Mouse (Mus musculus) CH12.LX (cell line): ENCODE measurements around the gene Adgb. TPM values are rescaled to one million over a fixed set of nuclear protein-coding genes. Genes with fewer than 3 reads are reported as not detected.

Experiments
- DNase-seq: peaks from one replicate; pipeline ENCODE4 v3.0.0-alpha.2; 2013; ENCODE audit errors: extremely low read depth
- H3K27ac ChIP-seq: 2 replicates; pipeline ENCODE4 v1.5.1; 2012; ENCODE audit warnings: low read depth, mild to moderate bottlenecking, control low read depth, moderate library complexity; ENCODE audit not compliant: insufficient read depth
- H3K27me3 ChIP-seq: replicated peaks from 2 replicates; pipeline ENCODE3; 2012; ENCODE audit warnings: inconsistent platforms
- H3K36me3 ChIP-seq, 2 experiments: replicated peaks in 1 of 2; 2 replicates each; pipeline versions ENCODE3 to v1.6.1; 2012; ENCODE audit warnings: inconsistent platforms in 1 of 2, low read length in 1 of 2, mild to moderate bottlenecking in 1 of 2, mixed read lengths in 1 of 2, moderate library complexity in 1 of 2; ENCODE audit not compliant: control insufficient read depth in 1 of 2, insufficient read depth in 1 of 2
- H3K4me1 ChIP-seq, 2 experiments: 2 replicates each; pipeline ENCODE4 v1.6.1; 2012; ENCODE audit warnings: inconsistent platforms in 1 of 2, moderate library complexity in 1 of 2; ENCODE audit not compliant: insufficient read depth in 2 of 2, control insufficient read depth in 1 of 2
- H3K4me2 ChIP-seq: 2 replicates; pipeline ENCODE4 v1.6.1; 2012; ENCODE audit warnings: low read depth, mild to moderate bottlenecking, control low read depth; ENCODE audit not compliant: poor library complexity, insufficient read depth, severe bottlenecking
- H3K4me3 ChIP-seq, 3 experiments: fragments of 150-350 bp in 1 of 3; sonication (generic) in 1 of 3; replicated peaks in 1 of 3; 2 replicates each; pipeline versions ENCODE3 to v1.5.1; 2011 to 2012; ENCODE audit warnings: low read depth in 2 of 3, low read length in 2 of 3, mild to moderate bottlenecking in 2 of 3, moderate library complexity in 2 of 3, control low read depth in 1 of 3, improper control_type of control experiment in 1 of 3, inconsistent platforms in 1 of 3, mixed read lengths in 1 of 3; ENCODE audit not compliant: poor library complexity in 1 of 3
- H3K79me2 ChIP-seq: replicated peaks from 2 replicates; pipeline ENCODE4 v1.6.1; 2012; ENCODE audit warnings: mild to moderate bottlenecking, moderate library complexity; ENCODE audit not compliant: control insufficient read depth, poor library complexity, insufficient read depth, severe bottlenecking; ENCODE audit errors: extremely low read depth
- H3K9ac ChIP-seq: 2 replicates; pipeline ENCODE4 v1.6.1; 2012; ENCODE audit warnings: low read depth, mild to moderate bottlenecking, control low read depth, moderate library complexity; ENCODE audit not compliant: insufficient read depth
- H3K9me3 ChIP-seq: replicated peaks from 2 replicates; pipeline ENCODE3; 2012; ENCODE audit warnings: low read length, inconsistent platforms, mixed read lengths
- CHD2 ChIP-seq: IDR thresholded peaks from 2 replicates; pipeline ENCODE4 v1.6.1; 2011; ENCODE audit warnings: low read length, improper control_type of control experiment
- CTCF ChIP-seq, 2 experiments: IDR thresholded peaks in 1 of 2; conservative IDR thresholded peaks in 1 of 2; 2 replicates each; pipeline ENCODE4 v1.5.1; 2011 to 2012; ENCODE audit warnings: low read depth in 2 of 2, low read length in 2 of 2, improper control_type of control experiment in 1 of 2, inconsistent platforms in 1 of 2, mild to moderate bottlenecking in 1 of 2, moderate library complexity in 1 of 2
- E2F4 ChIP-seq: IDR thresholded peaks from 2 replicates; pipeline ENCODE4 v1.6.1; 2011; ENCODE audit warnings: low read depth, low read length, improper control_type of control experiment; ENCODE audit not compliant: insufficient replicate concordance
- ELF1 ChIP-seq: IDR thresholded peaks from 2 replicates; pipeline ENCODE4 v1.6.1; 2014; ENCODE audit warnings: low read depth, mild to moderate bottlenecking, inconsistent platforms, low read length, improper control_type of control experiment
- GABPA ChIP-seq: IDR thresholded peaks from 2 replicates; pipeline ENCODE4 v1.6.1; 2012; ENCODE audit warnings: low read depth, low read length, improper control_type of control experiment, inconsistent platforms; ENCODE audit not compliant: insufficient replicate concordance
- HCFC1 ChIP-seq: IDR thresholded peaks from 2 replicates; pipeline ENCODE4 v1.6.1; 2012; ENCODE audit warnings: low read depth, mild to moderate bottlenecking, inconsistent platforms, low read length, improper control_type of control experiment
- JUN ChIP-seq: IDR thresholded peaks from 2 replicates; pipeline ENCODE4 v1.6.1; 2011; ENCODE audit warnings: low read depth, mild to moderate bottlenecking, low read length, improper control_type of control experiment, moderate library complexity; ENCODE audit not compliant: insufficient read depth
- KAT2A ChIP-seq: IDR thresholded peaks from 2 replicates; pipeline ENCODE4 v1.6.1; 2012; ENCODE audit warnings: low read length, improper control_type of control experiment, inconsistent platforms; ENCODE audit not compliant: insufficient replicate concordance
- MAFK ChIP-seq: IDR thresholded peaks from 2 replicates; pipeline ENCODE4 v1.6.1; 2011; ENCODE audit warnings: low read length, improper control_type of control experiment; ENCODE audit not compliant: insufficient replicate concordance
- MAZ ChIP-seq: IDR thresholded peaks from 2 replicates; pipeline ENCODE4 v1.6.1; 2012; ENCODE audit warnings: low read depth, mild to moderate bottlenecking, inconsistent platforms, low read length, improper control_type of control experiment, moderate library complexity
- MEF2A ChIP-seq: IDR thresholded peaks from 2 replicates; pipeline ENCODE4 v1.6.1; 2014; ENCODE audit warnings: low read depth, mild to moderate bottlenecking, inconsistent platforms, low read length, improper control_type of control experiment, borderline replicate concordance
- MXI1 ChIP-seq: IDR thresholded peaks from 2 replicates; pipeline ENCODE4 v1.6.1; 2011; ENCODE audit warnings: mild to moderate bottlenecking, low read depth, low read length, improper control_type of control experiment
- NELFE ChIP-seq: IDR thresholded peaks from 2 replicates; pipeline ENCODE4 v1.6.1; 2011; ENCODE audit warnings: low read depth, low read length, improper control_type of control experiment
- PAX5 ChIP-seq: IDR thresholded peaks from 2 replicates; pipeline ENCODE4 v1.6.1; 2012; ENCODE audit warnings: low read length, inconsistent platforms, mixed read lengths
- POLR2A ChIP-seq: IDR thresholded peaks from 2 replicates; pipeline ENCODE4 v1.6.1; 2011; ENCODE audit warnings: low read depth, mild to moderate bottlenecking, improper control_type of control experiment, low read length
- POLR2AphosphoS2 ChIP-seq: IDR thresholded peaks from 2 replicates; pipeline ENCODE4 v1.6.1; 2011; ENCODE audit warnings: low read depth, low read length, improper control_type of control experiment
- RAD21 ChIP-seq: IDR thresholded peaks from 2 replicates; pipeline ENCODE4 v1.6.1; 2011; ENCODE audit warnings: low read depth, mild to moderate bottlenecking, low read length, improper control_type of control experiment, moderate library complexity
- RCOR1 ChIP-seq: conservative IDR thresholded peaks from 2 replicates; pipeline ENCODE4 v1.6.1; 2012; ENCODE audit warnings: low read depth, mild to moderate bottlenecking, inconsistent platforms, low read length, improper control_type of control experiment
- TBP ChIP-seq: conservative IDR thresholded peaks from 2 replicates; pipeline ENCODE4 v1.6.1; 2011; ENCODE audit warnings: low read depth, low read length, improper control_type of control experiment
- USF1 ChIP-seq: IDR thresholded peaks from 2 replicates; pipeline ENCODE4 v1.6.1; 2014; ENCODE audit warnings: low read depth, mild to moderate bottlenecking, inconsistent platforms, low read length, improper control_type of control experiment
- USF2 ChIP-seq: conservative IDR thresholded peaks from 2 replicates; pipeline ENCODE4 v1.6.1; 2011; ENCODE audit warnings: low read depth, low read length, improper control_type of control experiment
- ZC3H11A ChIP-seq: IDR thresholded peaks from 2 replicates; pipeline ENCODE4 v1.6.1; 2012; ENCODE audit warnings: low read depth, mild to moderate bottlenecking, inconsistent platforms, low read length, improper control_type of control experiment
- ZMIZ1 ChIP-seq: IDR thresholded peaks from 2 replicates; pipeline ENCODE4 v1.6.1; 2012; ENCODE audit warnings: low read depth, mild to moderate bottlenecking, inconsistent platforms, low read length, improper control_type of control experiment
- ZNF384 ChIP-seq: IDR thresholded peaks from 2 replicates; pipeline ENCODE4 v1.6.1; 2012; ENCODE audit warnings: low read depth, low read length, improper control_type of control experiment, inconsistent platforms
- dilution Hi-C: fragments of 300-500 bp; cut with MboI; formaldehyde crosslinking; loops from 2 replicates; pipeline ENCODE4 v1.14.3; 2020; ENCODE audit warnings: low sequenced_read_pairs; ENCODE audit not compliant: extremely low pct_unique_long_range_greater_than_20kb, extremely low pct_ligation_motif_present
- in situ Hi-C: fragments of 300-500 bp; cut with MboI; formaldehyde crosslinking; loops from 3 replicates; pipeline ENCODE4 v1.14.3; 2019; ENCODE audit warnings: low sequenced_read_pairs, low pct_ligation_motif_present, low pct_unique_long_range_greater_than_20kb, mixed read lengths
- polyA plus RNA-seq: library from polyadenylated mRNA; unstranded; fragments of >175 nt; gene quantifications from 2 replicates; pipeline ENCODE4 v1.2.1, GENCODE M21; 2012; ENCODE audit warnings: low read depth; ENCODE audit not compliant: insufficient read length
- total RNA-seq, 2 experiments: library from RNA; depleted of rRNA; stranded (reverse); fragments of 300-350 nt in 1 of 2; fragments of >200 nt in 1 of 2; gene quantifications; 2 replicates each; pipeline ENCODE4 v1.2.3; 2012 to 2014

Adgb gene
- total and polyA plus RNA-seq, 3 experiments, result not detected

DNA sequence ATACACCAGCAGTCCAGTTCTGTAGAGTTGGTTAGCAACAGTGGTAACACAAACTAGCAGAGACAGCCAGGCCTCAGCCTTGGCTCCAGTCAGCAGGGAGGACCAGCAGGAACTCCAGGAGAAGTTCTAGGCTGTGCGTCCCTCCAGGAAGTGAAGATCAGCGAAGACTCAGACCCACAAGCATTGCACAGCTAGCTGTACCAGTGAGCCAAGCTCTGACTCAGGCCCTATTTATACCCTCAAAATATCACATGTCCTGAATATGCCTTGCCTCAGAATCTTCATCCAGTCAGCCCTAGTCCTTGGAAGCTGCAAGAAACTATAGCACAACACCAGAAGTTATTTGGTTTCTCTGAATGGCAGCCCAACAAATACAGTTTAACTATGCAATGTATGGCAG lies 146.6 kb downstream of the Adgb start:
- Histone ChIP-seq H3K36me3 (no peaks in the 10 kb centered on the region), H3K27me3 (no peaks in the 10 kb centered on the region), H3K27ac (no peak overlapping the region), H3K9me3 (no peaks in the 10 kb centered on the region), H3K4me1 (peaks cover 2 to 15% of the 10 kb centered on the region in 2 experiments; a peak in 2 of 4 replicates), H3K79me2 (no peaks in the 10 kb centered on the region), H3K9ac (no peak overlapping the region), H3K4me3 (no peak overlapping the region), H3K4me2 (no peak overlapping the region)
- dilution Hi-C loops (no loop called here), in situ Hi-C loops (no loop called here)
- no peak for DNase-seq
- TF ChIP-seq CHD2, result no peak
- TF ChIP-seq MAZ, result no peak
- TF ChIP-seq POLR2AphosphoS2, result no peak
- no peak for TF ChIP-seq MAFK
- TF ChIP-seq MEF2A, result no peak
- no peak for TF ChIP-seq JUN
- TF ChIP-seq E2F4, result no peak
- TF ChIP-seq CTCF (conservative IDR thresholded peaks at IDR 0.05 in 1 of 2, IDR thresholded peaks at IDR 0.05 in 1 of 2; ENCODE audit: low read depth in 2 of 2, low read length in 2 of 2), result no peak
- TF ChIP-seq ZC3H11A, result no peak
- TF ChIP-seq ZMIZ1, result no peak

DNA sequence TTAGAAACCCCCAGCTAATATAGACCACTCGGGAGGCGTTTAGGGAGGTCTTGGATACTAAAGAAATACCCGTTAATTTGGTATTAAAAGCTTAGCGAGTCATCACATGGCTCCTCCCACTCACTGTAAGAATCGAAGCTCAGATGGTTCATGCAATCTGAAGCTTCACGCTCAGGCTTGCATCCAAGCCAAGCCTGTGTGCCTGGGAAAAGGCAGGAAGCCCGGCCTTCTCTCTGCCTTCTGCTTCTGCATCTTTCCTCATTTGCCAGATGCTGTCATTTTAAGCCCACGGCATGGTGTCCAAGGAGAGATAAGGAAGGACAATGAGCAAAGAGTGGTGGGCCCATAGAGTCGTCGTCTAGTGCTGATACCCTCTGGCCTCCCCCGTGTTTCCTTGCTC lies 149.2 kb downstream of the Adgb start:
- H3K9ac ChIP-seq, result no peak overlapping the region
- no peaks in the 10 kb centered on the region for H3K27me3 ChIP-seq
- no peak overlapping the region for H3K27ac ChIP-seq
- no peak overlapping the region for H3K4me2 ChIP-seq
- no peaks in the 10 kb centered on the region for H3K36me3 ChIP-seq
- dilution Hi-C loops (no loop called here), in situ Hi-C loops (loop anchor here (25.0 kb wide), 1 partner anchor 511 kb away; no protein-coding TSS in a partner anchor)
- H3K9me3 ChIP-seq, result no peaks in the 10 kb centered on the region
- no peak overlapping the region for H3K4me3 ChIP-seq
- TF ChIP-seq HCFC1, result no peak
- no peak for TF ChIP-seq MXI1
- TF ChIP-seq TBP, result no peak
- TF ChIP-seq PAX5, result no peak
- no peak for TF ChIP-seq USF1
- no peak for TF ChIP-seq RAD21
- TF ChIP-seq ZMIZ1, result no peak
- no peak for TF ChIP-seq RCOR1
- TF ChIP-seq ZNF384, result no peak
- TF ChIP-seq POLR2A, result no peak
- no peak for TF ChIP-seq NELFE
- no peak for TF ChIP-seq ELF1
- TF ChIP-seq GABPA, result no peak
- no peak for TF ChIP-seq KAT2A
- no peak for TF ChIP-seq USF2
- TF ChIP-seq JUN, result no peak
- TF ChIP-seq, all 38 proteins: peak for 0
- DNase-seq, result no peak
- Histone ChIP-seq H3K4me1 (peaks cover 4 to 27% of the 10 kb centered on the region in 2 experiments; a peak in 2 of 4 replicates), H3K79me2 (no peaks in the 10 kb centered on the region)
